Mouse (Mus musculus): ENCODE measurements around the gene Rreb1.

GRCm38 (mm10) chr13:37878918-37879331 is 100.7 kb downstream of the Rreb1 start:
- no peak for TF ChIP-seq CTCF (IDR thresholded peaks at IDR 0.05; ENCODE audit: low read depth)
- no peak for TF ChIP-seq EP300 (IDR thresholded peaks at IDR 0.05; ENCODE audit: low read depth)

Data from heart, postnatal 0 days (tissue).